Mouse (Mus musculus): Measurements from ENCODE around the gene Naa80.
"Not testable (repeated sequence)": the region's sequence is repeated elsewhere in the genome, so short reads cannot be mapped to it uniquely, and the experiment has no call there.

Naa80 gene

GRCm38 (mm10) chr9:107571534-107572326, 7.0 kb upstream of the Naa80 start:
- peak; percentile 94 for DNase-seq (ENCODE audit: extremely low read depth, low read depth, low spot score)

- DNase-seq (ENCODE audit: extremely low read depth, low read depth, low spot score): no peak
These were observed 6.4 kb upstream of the Naa80 start for GRCm38 (mm10) chr9:107572327-107572662.

- not testable (repeated sequence) for DNase-seq (ENCODE audit: extremely low read depth, low read depth, low spot score)
These were observed 4.9 kb upstream of the Naa80 start for GRCm38 (mm10) chr9:107573774-107574173.

GRCm38 (mm10) chr9:107575579-107576356, 2.9 kb upstream of the Naa80 start:
- peak; percentile 90 for DNase-seq (ENCODE audit: extremely low read depth, low read depth, low spot score)

GRCm38 (mm10) chr9:107576357-107577107, 2.2 kb upstream of the Naa80 start, which contains the start of gene Hyal1:
TSS of gene Hyal1 (plus strand) at chr9:107576927.
- peak; percentile 94 for DNase-seq (ENCODE audit: extremely low read depth, low read depth, low spot score)

- no peak for DNase-seq (ENCODE audit: extremely low read depth, low read depth, low spot score)
These were observed 816 bp upstream of the Naa80 start for GRCm38 (mm10) chr9:107577871-107578270.

GRCm38 (mm10) chr9:107579023-107579900, 575 bp downstream of the Naa80 start:
- no peak for DNase-seq (ENCODE audit: extremely low read depth, low read depth, low spot score)

- peak; percentile 76 for DNase-seq (ENCODE audit: extremely low read depth, low read depth, low spot score)
These were observed 2.0 kb downstream of the Naa80 start, which contains the start of gene Hyal3 for GRCm38 (mm10) chr9:107580501-107581317. TSS of gene Hyal3 (plus strand) at chr9:107580818.

GRCm38 (mm10) chr9:107581584-107581983, 2.9 kb downstream of the Naa80 start:
- DNase-seq (ENCODE audit: extremely low read depth, low read depth, low spot score): no peak

GRCm38 (mm10) chr9:107582509-107583062, 3.9 kb downstream of the Naa80 start:
- no peak for DNase-seq (ENCODE audit: extremely low read depth, low read depth, low spot score)

- no peak for DNase-seq (ENCODE audit: extremely low read depth, low read depth, low spot score)
These were observed 4.5 kb downstream of the Naa80 start for GRCm38 (mm10) chr9:107583174-107583573.

GRCm38 (mm10) chr9:107586504-107586903, 7.8 kb downstream of the Naa80 start:
- DNase-seq (ENCODE audit: extremely low read depth, low read depth, low spot score): no peak

GRCm38 (mm10) chr9:107586974-107587832, 8.5 kb downstream of the Naa80 start, which contains the start of gene Ifrd2:
TSS of gene Ifrd2 (plus strand) at chr9:107587642.
- peak; percentile 96 for DNase-seq (ENCODE audit: extremely low read depth, low read depth, low spot score)

- DNase-seq (ENCODE audit: extremely low read depth, low read depth, low spot score): no peak
These were observed 9.3 kb downstream of the Naa80 start for GRCm38 (mm10) chr9:107587833-107588639.

GRCm38 (mm10) chr9:107590058-107590772, 11.5 kb downstream of the Naa80 start:
- no peak for DNase-seq (ENCODE audit: extremely low read depth, low read depth, low spot score)

- DNase-seq (ENCODE audit: extremely low read depth, low read depth, low spot score): no peak
These were observed 12.0 kb downstream of the Naa80 start for GRCm38 (mm10) chr9:107590773-107591060.

Data from fat pad, adult 2 months (tissue).